Mouse (Mus musculus): ENCODE results near the gene Adam19.

GRCm38 (mm10) chr11:46131022-46131986 lies 75.5 kb downstream of the Adam19 start:
- TF ChIP-seq CTCF (IDR thresholded peaks at IDR 0.05; ENCODE audit: borderline replicate concordance, extremely low read depth, insufficient read depth, insufficient read length) (no peak), POLR2A (IDR thresholded peaks at IDR 0.05; ENCODE audit: borderline replicate concordance, extremely low read depth, insufficient read depth, insufficient read length, poor library complexity, severe bottlenecking) (no peak)

Data from brain, embryonic 14.5 days (tissue).